Mouse (Mus musculus): ENCODE results near the gene Vmn2r4. TPM values are rescaled to one million over a fixed set of nuclear protein-coding genes. Genes with fewer than 3 reads are reported as not detected.
"Not testable (repeated sequence)": the region's sequence is repeated elsewhere in the genome, so short reads cannot be mapped to it uniquely, and the experiment has no call there.

Vmn2r4 gene
- total RNA-seq (2021) = not detected
- long read RNA-seq, experiment 1 = 0 reads
- long read RNA-seq, experiment 2 = 0 reads

GRCm38 (mm10) chr3:64415268-64415667 lies at the start of gene Vmn2r4:
Gene Vmn2r4, minus strand, starts transcription at chr3:64415368.
- DNase-seq = not testable (repeated sequence)

DNA sequence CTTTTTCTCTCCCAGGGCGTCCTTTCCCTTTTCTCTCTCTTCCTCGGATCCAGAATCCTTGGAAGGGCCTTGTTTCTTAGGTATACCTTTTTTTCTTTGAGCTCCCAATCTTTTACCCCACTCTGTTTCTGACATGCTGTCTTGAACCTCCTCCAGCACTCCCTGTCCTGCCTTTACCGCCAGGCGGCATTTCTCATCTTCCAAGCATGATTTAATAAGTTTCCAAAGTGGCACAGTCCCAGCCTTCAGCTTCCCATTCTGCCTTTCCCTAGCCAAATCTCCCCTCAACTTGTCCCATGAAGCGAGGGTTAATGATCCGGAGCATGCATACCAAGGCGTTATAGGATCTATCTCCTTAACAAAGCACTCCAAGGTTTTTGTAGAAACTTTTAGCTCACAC lies 19.1 kb upstream of the Vmn2r4 start:
- DNase-seq = not testable (repeated sequence)

DNA sequence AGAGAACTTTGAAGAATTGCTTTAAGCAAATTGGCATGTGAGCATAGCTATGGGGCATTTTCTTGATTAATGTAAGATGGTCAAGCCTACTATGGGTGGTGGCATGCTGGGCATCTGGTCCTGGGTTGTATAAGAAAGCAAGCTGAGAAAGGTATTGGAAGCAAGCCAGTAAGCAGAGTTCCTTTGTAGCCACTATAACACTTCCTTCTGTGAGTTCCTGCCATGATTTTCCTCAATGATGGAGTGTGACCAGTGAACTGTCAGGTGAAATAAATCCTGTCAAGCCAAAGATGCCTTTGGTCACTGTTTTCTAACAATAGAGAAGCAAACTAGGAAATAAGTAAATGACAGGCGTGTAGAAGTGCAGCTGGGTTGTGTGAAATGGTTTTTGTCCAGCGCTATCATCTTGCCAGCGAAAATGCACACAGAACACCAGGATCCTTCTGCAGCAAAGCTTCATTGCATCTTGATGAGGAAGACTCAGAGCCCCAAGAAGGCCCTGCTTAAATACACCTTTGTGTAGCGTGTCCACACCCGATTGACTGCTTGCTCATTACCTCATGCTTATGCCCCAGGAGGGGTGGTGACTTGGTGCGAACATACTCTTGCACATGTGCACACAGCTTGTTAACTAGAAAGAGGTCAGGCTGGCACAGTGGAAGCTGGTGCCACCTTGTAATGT lies 13.1 kb upstream of the Vmn2r4 start:
- not testable (repeated sequence) for DNase-seq

- DNase-seq = not testable (repeated sequence)
These were observed 7.0 kb upstream of the Vmn2r4 start for GRCm38 (mm10) chr3:64422141-64422540.

DNA sequence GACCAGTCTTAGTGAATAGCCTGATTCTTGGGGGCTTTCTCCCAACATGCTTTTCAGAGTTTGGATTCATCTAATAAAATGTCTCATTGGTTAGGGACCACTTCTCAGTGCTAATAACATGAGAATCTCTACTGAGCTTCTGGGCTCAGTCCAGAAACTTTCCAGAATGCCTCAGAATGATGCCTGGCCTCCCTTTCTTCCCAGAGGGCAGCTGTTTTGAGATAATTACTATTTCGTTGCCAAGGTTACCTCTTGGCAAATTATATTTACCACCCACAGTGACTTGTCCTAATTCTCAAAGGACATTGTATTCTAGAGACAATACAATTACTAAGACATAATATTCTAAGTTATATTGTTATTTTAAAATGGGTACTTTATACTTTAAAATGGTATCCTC lies 2.3 kb upstream of the Vmn2r4 start:
- not testable (repeated sequence) for DNase-seq

DNA sequence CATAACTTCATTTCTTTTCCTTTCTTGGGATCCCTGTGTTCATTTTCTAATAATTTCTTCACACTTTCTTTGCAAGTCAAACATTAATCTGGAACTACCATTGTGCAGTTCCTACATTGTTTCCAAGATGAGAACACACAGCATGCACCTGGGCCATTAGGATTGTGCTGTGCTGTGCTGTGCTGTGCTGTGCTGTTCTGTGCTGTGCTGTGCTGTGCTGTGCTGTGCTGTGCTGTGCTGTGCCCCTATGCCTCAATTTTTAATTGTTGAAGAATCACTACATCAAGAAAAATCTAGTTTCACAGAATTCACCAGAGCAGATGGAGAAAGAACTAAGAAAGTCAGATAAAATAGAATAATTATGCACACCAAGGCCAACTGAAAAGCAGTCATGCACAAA lies 915 bp downstream of the Vmn2r4 start:
- not testable (repeated sequence) for DNase-seq

DNA sequence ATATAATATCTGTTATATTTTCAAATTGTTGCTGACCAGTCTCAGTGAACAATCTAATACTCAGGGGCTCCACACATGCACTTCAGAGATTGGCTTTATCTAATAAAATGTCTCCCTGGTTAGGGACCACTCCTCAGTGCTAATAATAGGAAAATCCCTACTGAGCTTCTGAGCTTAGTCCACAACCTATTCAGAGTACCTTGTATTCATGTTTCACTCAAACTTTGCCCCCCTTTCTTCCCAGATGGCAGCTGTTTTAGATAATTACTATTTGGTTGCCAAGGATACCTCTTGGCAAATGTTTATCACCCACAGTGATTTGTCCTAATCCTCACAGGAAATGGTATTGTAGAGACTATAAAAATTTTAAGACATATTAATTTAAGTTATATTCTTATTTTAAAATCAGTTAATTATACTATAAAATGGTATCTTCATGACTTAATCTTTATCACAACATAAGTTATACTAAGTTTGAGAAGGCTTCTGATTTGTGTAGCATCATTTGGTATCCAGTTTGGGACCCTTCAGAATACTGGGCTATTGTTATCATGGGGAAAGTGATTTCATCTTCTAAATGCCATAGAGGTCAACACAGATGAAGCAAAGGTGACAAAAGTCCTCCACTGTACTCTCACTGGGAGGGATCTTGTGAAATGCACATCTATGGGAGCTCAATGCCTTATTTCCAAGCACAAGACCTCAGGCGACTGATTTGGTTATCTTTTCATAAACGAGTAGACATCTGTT lies 55.7 kb downstream of the Vmn2r4 start:
- DNase-seq = no peak

Other genes with a start within 250 kb of the Vmn2r4 start
- not detected for gene Vmn2r3, start 125.7 kb downstream of the Vmn2r4 start, total RNA-seq (2021)
- not detected for gene Vmn2r5, start 94.5 kb upstream of the Vmn2r4 start, total RNA-seq (2021)
- gene Vmn2r6, start 150.5 kb upstream of the Vmn2r4 start, total RNA-seq (2021) = not detected

Measured in gastrocnemius, postnatal 25 days (tissue).